Mouse (Mus musculus) lung, embryonic 16.5 days (tissue): Measurements from ENCODE around the gene Klk12. TPM values are rescaled to one million over a fixed set of nuclear protein-coding genes. Genes with fewer than 3 reads are reported as not detected.

Source experiments
- ATAC-seq: fragments of 200-750 bp; cut with Nextera tagmentation; 2 replicates; pipeline ENCODE4 v1.8.0; 2017; ENCODE audit warnings: low read depth, mild to moderate bottlenecking, moderate library complexity
- H3K27ac ChIP-seq: fragments of 300-500 bp; sonication (generic); 2 replicates; pipeline ENCODE4 v1.5.1; 2014; ENCODE audit warnings: mild to moderate bottlenecking, control low read depth, low read length
- H3K27me3 ChIP-seq: fragments of 300-500 bp; sonication (generic); 2 replicates; pipeline ENCODE4 v1.6.1; 2014; ENCODE audit warnings: low read depth, low read length, mixed read lengths; ENCODE audit not compliant: control insufficient read depth, insufficient read depth
- H3K36me3 ChIP-seq: fragments of 300-500 bp; sonication (generic); 2 replicates; pipeline ENCODE4 v1.6.1; 2014; ENCODE audit warnings: low read length; ENCODE audit not compliant: control insufficient read depth, insufficient read depth
- H3K4me1 ChIP-seq: fragments of 300-500 bp; sonication (generic); replicated peaks from 2 replicates; pipeline ENCODE4 v1.6.1; 2014; ENCODE audit warnings: low read length, mixed read lengths; ENCODE audit not compliant: control insufficient read depth, insufficient read depth
- H3K4me2 ChIP-seq: fragments of 300-500 bp; sonication (generic); 2 replicates; pipeline ENCODE4 v1.6.1; 2014; ENCODE audit warnings: low read depth, low read length, control low read depth
- H3K4me3 ChIP-seq: fragments of 300-500 bp; sonication (generic); 2 replicates; pipeline ENCODE4 v1.5.1; 2014; ENCODE audit warnings: mild to moderate bottlenecking, low read length, control low read depth
- H3K9ac ChIP-seq: fragments of 300-500 bp; sonication (generic); 2 replicates; pipeline ENCODE4 v1.6.1; 2014; ENCODE audit warnings: low read length, control low read depth
- H3K9me3 ChIP-seq: fragments of 300-500 bp; sonication (generic); 2 replicates; pipeline ENCODE4 v1.6.1; 2016; ENCODE audit warnings: low read length; ENCODE audit not compliant: control insufficient read depth
- WGBS: fragments of 180-500 bp; shearing (Covaris S2); extraction: QIAGEN DNeasy Blood & Tissue Kit; methylation state at CpG from one replicate; pipeline ENCODE4 v1.1.7; 2014; 5-methylcytosine and 5-hydroxymethylcytosine counted together
- polyA plus RNA-seq: library from polyadenylated mRNA; unstranded; fragments of >200 nt; fragmentation: Nextera tagmentation; extraction: Ambion mirVana; gene quantifications from 2 replicates; pipeline ENCODE4 v1.2.1, GENCODE M21; 2015

Gene Klk12
- polyA plus RNA-seq, 1 experiment from 2014 or later, result not detected

GRCm38 (mm10) chr7:43775311-43776057 is 6.8 kb downstream of the Klk12 start:
- H3K27ac ChIP-seq, result no peak overlapping the region
- no peak overlapping the region for H3K4me2 ChIP-seq
- no peaks in the 10 kb centered on the region for H3K9me3 ChIP-seq
- ATAC-seq, result no peak
- no peaks in the 10 kb centered on the region for H3K36me3 ChIP-seq
- no peak overlapping the region for H3K4me3 ChIP-seq
- no peak overlapping the region for H3K9ac ChIP-seq
- no peaks in the 10 kb centered on the region for H3K4me1 ChIP-seq
- WGBS, result 38% methylated on average over 7 of the region's 7 CpGs
- H3K27me3 ChIP-seq, result no peaks in the 10 kb centered on the region

GRCm38 (mm10) chr7:43776506-43776905 is 7.8 kb downstream of the Klk12 start:
- WGBS, result 80% methylated on average over 5 of the region's 5 CpGs
- Histone ChIP-seq H3K4me2 (no peak overlapping the region), H3K9me3 (no peaks in the 10 kb centered on the region), H3K4me3 (no peak overlapping the region), H3K4me1 (no peaks in the 10 kb centered on the region), H3K9ac (no peak overlapping the region), H3K27ac (no peak overlapping the region), H3K36me3 (no peaks in the 10 kb centered on the region), H3K27me3 (no peaks in the 10 kb centered on the region)
- ATAC-seq, result no peak

- WGBS, result 79% methylated on average over 12 of the region's 12 CpGs
- Histone ChIP-seq H3K9me3 (no peaks in the 10 kb centered on the region), H3K9ac (no peak overlapping the region), H3K4me2 (no peak overlapping the region), H3K4me1 (no peaks in the 10 kb centered on the region), H3K27me3 (no peaks in the 10 kb centered on the region), H3K27ac (no peak overlapping the region), H3K36me3 (no peaks in the 10 kb centered on the region), H3K4me3 (no peak overlapping the region)
- no peak for ATAC-seq
These were observed 8.7 kb downstream of the Klk12 start for GRCm38 (mm10) chr7:43777423-43777822.

- no peaks in the 10 kb centered on the region for H3K36me3 ChIP-seq
- ATAC-seq, result no peak
- no peaks in the 10 kb centered on the region for H3K9me3 ChIP-seq
- H3K4me3 ChIP-seq, result no peak overlapping the region
- 81% methylated on average over 10 of the region's 10 CpGs for WGBS
- no peak overlapping the region for H3K27ac ChIP-seq
- no peaks in the 10 kb centered on the region for H3K27me3 ChIP-seq
- H3K4me1 ChIP-seq, result peaks cover 3% of the 10 kb centered on the region
- H3K9ac ChIP-seq, result no peak overlapping the region
- no peak overlapping the region for H3K4me2 ChIP-seq
These were observed 9.7 kb downstream of the Klk12 start for GRCm38 (mm10) chr7:43778176-43778970.

GRCm38 (mm10) chr7:43780241-43780640 is 11.5 kb downstream of the Klk12 start:
- H3K9ac ChIP-seq, result no peak overlapping the region
- H3K36me3 ChIP-seq, result no peaks in the 10 kb centered on the region
- no peak overlapping the region for H3K4me2 ChIP-seq
- 36% methylated on average over 6 of the region's 6 CpGs for WGBS
- H3K27me3 ChIP-seq, result no peaks in the 10 kb centered on the region
- no peaks in the 10 kb centered on the region for H3K9me3 ChIP-seq
- no peak for ATAC-seq
- H3K4me1 ChIP-seq, result peaks cover 3% of the 10 kb centered on the region
- H3K4me3 ChIP-seq, result no peak overlapping the region
- H3K27ac ChIP-seq, result no peak overlapping the region

- H3K27me3 ChIP-seq, result no peaks in the 10 kb centered on the region
- no peak within 1 kb of the TSS for H3K4me3 ChIP-seq
- no peak within 1 kb of the TSS for H3K27ac ChIP-seq
- no peak within 1 kb of the TSS for H3K9ac ChIP-seq
- H3K9me3 ChIP-seq, result no peaks in the 10 kb centered on the region
- no peaks in the 10 kb centered on the region for H3K36me3 ChIP-seq
- no peak within 1 kb of the TSS for H3K4me2 ChIP-seq
- peaks cover 3% of the 10 kb centered on the region for H3K4me1 ChIP-seq
- ATAC-seq, result peak; percentile 7; the same call in 1 of the 2 replicates
- WGBS, result 31% methylated on average over 5 of the region's 5 CpGs
These were observed 12.0 kb downstream of the Klk12 start, which contains the start of gene Klk10 for GRCm38 (mm10) chr7:43780746-43781145. Gene Klk10 (plus strand): TSS chr7:43781035.

- no peak overlapping the region for H3K9ac ChIP-seq
- no peak overlapping the region for H3K27ac ChIP-seq
- H3K4me3 ChIP-seq, result no peak overlapping the region
- no peak overlapping the region for H3K4me2 ChIP-seq
- WGBS, result 85% methylated on average over 11 of the region's 11 CpGs
- peaks cover 3% of the 10 kb centered on the region for H3K4me1 ChIP-seq
- no peaks in the 10 kb centered on the region for H3K27me3 ChIP-seq
- no peaks in the 10 kb centered on the region for H3K36me3 ChIP-seq
- no peak for ATAC-seq
- no peaks in the 10 kb centered on the region for H3K9me3 ChIP-seq
These were observed 12.8 kb downstream of the Klk12 start for GRCm38 (mm10) chr7:43781541-43781940.

GRCm38 (mm10) chr7:43782275-43783265 is 13.9 kb downstream of the Klk12 start:
- Histone ChIP-seq H3K9me3 (no peaks in the 10 kb centered on the region), H3K27me3 (no peaks in the 10 kb centered on the region), H3K4me2 (peak overlapping the region; percentile 68), H3K4me1 (peaks cover 3% of the 10 kb centered on the region), H3K9ac (peak overlapping the region; percentile 61), H3K36me3 (no peaks in the 10 kb centered on the region), H3K27ac (no peak overlapping the region), H3K4me3 (peak overlapping the region; percentile 35)
- ATAC-seq, result peak; percentile 78
- WGBS, result 8% methylated on average over 36 of the region's 36 CpGs
